ENCODE assay signal across 25 mouse cellular contexts in the genomic region with DNA sequence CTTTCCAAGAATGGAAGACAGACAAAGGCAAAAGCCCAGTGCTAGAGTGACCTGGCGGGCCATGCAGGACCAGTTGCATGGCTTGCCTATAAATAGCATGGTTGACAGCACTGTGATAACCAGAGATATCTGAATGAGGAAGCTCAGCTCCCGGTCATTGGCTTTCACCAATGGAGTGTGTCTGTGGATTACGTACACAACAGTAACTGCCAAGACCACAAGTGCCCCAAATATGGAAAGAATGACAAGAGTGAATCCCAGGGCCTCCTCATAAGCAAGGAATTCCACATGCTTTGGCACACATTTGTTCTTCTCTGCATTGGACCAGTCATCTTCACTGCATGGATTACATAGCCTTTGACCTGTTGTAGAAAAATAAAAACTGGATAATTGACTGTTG. TPM values are rescaled to one million over a fixed set of nuclear protein-coding genes. Genes with fewer than 3 reads are reported as not detected.
DNase-seq lines count a peak whose midpoint lies in the region; ATAC-seq lines count a peak whose summit lies in the region.
"Had no signal": no experiment of that assay in that cellular context is flagged by ENCODE, and none has a peak within 500 bp of the region (broad histone marks: within the 10 kb centered on the region; RNA-seq: fewer than 3 reads in every experiment).

No protein-coding gene starts in this region.

- no peak overlapping the region for H3K4me2 ChIP-seq in heart, embryonic 13.5 days
- H3K4me2 ChIP-seq: embryonic facial prominence, embryonic 15.5 days; hindbrain, embryonic 14.5 days; intestine, embryonic 15.5 days had no signal

- H3K27ac ChIP-seq in heart, embryonic 13.5 days (replicated peaks), result 0 out of 2 replicates have a peak overlapping the region, but pooled peaks have one; percentile 24
- H3K27ac ChIP-seq: embryonic facial prominence, embryonic 15.5 days; forebrain, embryonic 10.5 days; hindbrain, embryonic 10.5 days; hindbrain, embryonic 14.5 days; intestine, embryonic 15.5 days had no signal

- 25% methylated on average over 3 of the region's 3 CpGs for WGBS in heart, embryonic 13.5 days

- no peaks in the 10 kb centered on the region for H3K9me3 ChIP-seq in heart, embryonic 13.5 days
- H3K9me3 ChIP-seq: embryonic facial prominence, embryonic 15.5 days; forebrain, embryonic 10.5 days; hindbrain, embryonic 10.5 days; intestine, embryonic 15.5 days had no signal

- peaks cover 7% of the 10 kb centered on the region; the same call in 1 of the 2 replicates for H3K4me1 ChIP-seq in heart, embryonic 13.5 days
- H3K4me1 ChIP-seq: embryonic facial prominence, embryonic 15.5 days; forebrain, embryonic 10.5 days; hindbrain, embryonic 10.5 days; intestine, embryonic 15.5 days had no signal

- H3K9ac ChIP-seq in heart, embryonic 13.5 days, result no peak overlapping the region
- H3K9ac ChIP-seq: embryonic facial prominence, embryonic 15.5 days; hindbrain, embryonic 14.5 days; intestine, embryonic 15.5 days had no signal

- peak; percentile 24 for DNase-seq in heart, adult 8-10 months (ENCODE audit: low spot score)
- no peak for DNase-seq in heart, postnatal 25 days (ENCODE audit: low spot score)
- peak; percentile 54 to 62 for DNase-seq in heart, postnatal 10 days
- DNase-seq in kidney, adult 11 months, result no peak
- no peak for DNase-seq in frontal cortex, postnatal 10 days (ENCODE audit: low spot score in 2 of 2)
- DNase-seq: adrenal gland, adult 8-10 months; adrenal gland, postnatal 36 days; cerebellum, adult 2 months; cerebellum, postnatal 14 days; embryo, embryonic 11 days; gastrocnemius, postnatal 36 days; kidney, adult 2 months had no signal

- no peak overlapping the region for H3K4me3 ChIP-seq in heart, embryonic 13.5 days
- H3K4me3 ChIP-seq: embryonic facial prominence, embryonic 15.5 days; erythroblast, embryonic 14.5 days; forebrain, embryonic 10.5 days; heart, adult 2 months; hindbrain, embryonic 10.5 days; intestine, embryonic 15.5 days had no signal

- H3K36me3 ChIP-seq in heart, embryonic 13.5 days, result no peaks in the 10 kb centered on the region
- H3K36me3 ChIP-seq: embryonic facial prominence, embryonic 15.5 days; forebrain, embryonic 10.5 days; hindbrain, embryonic 10.5 days; intestine, embryonic 15.5 days had no signal

- H3K27me3 ChIP-seq in heart, embryonic 13.5 days (replicated peaks), result no peaks in the 10 kb centered on the region
- H3K27me3 ChIP-seq: CH12.LX; embryonic facial prominence, embryonic 15.5 days; intestine, embryonic 15.5 days had no signal

- ATAC-seq in heart, embryonic 13.5 days (ENCODE audit: extremely low read depth, insufficient number of reproducible peaks, low FRiP score, low TSS enrichment), result no peak
- ATAC-seq: forebrain, embryonic 14.5 days; intestine, embryonic 15.5 days had no signal

- intact Hi-C loops in heart, postnatal 25 days (cut with DNase I), result no loop called here
- intact Hi-C loops in heart, postnatal 10 days (cut with DNase I), result no loop called here

RNA-seq across cellular contexts. Expression of a gene that starts 29.9 kb away (rescaled TPM):
- not detected for total RNA-seq in heart, adult 8-10 months (2022)
- total RNA-seq in heart, postnatal 25 days (2021), result not detected
- not detected in 2 replicates for polyA plus RNA-seq in heart, embryonic 13.5 days (2015; fragmentation: Nextera tagmentation; extraction: Ambion mirVana)
- not detected for total RNA-seq in heart, postnatal 10 days (2021)
- total RNA-seq: adrenal gland, adult 8-10 months; adrenal gland, postnatal 36 days; CH12.LX; common myeloid progenitor, adult 5-6 weeks; gastrocnemius, adult 8-10 months; gastrocnemius, postnatal 36 days; heart, adult 2 months had no signal
- polyA plus RNA-seq: cerebellum, adult 2 months; embryonic facial prominence, embryonic 11.5 days; embryonic facial prominence, embryonic 15.5 days; erythroblast, embryonic 14.5 days; heart, adult 2 months; hindbrain, embryonic 10.5 days; kidney, adult 2 months had no signal

Comparison
In these comparisons a context has a peak if more than half of its experiments do, and no peak if none do; other contexts are left out.
1. DNase-seq: peak in heart, adult 8-10 months (single experiment) and heart, postnatal 10 days (2 of 2); none in heart, postnatal 25 days (single experiment), kidney, adult 11 months (single experiment) and frontal cortex, postnatal 10 days (0 of 2).